Mouse (Mus musculus) forebrain, embryonic 11.5 days (tissue): ENCODE measurements around the gene Tecpr1. TPM values are rescaled to one million over a fixed set of nuclear protein-coding genes. Genes with fewer than 3 reads are reported as not detected.

Source experiments
- ATAC-seq: fragments of 200-750 bp; cut with Nextera tagmentation; replicated peaks from 2 replicates; pipeline ENCODE4 v1.8.0; 2017; ENCODE audit warnings: moderate TSS enrichment; ENCODE audit not compliant: low FRiP score
- DNase-seq: peaks from one replicate; pipeline ENCODE4 v3.0.0-alpha.2; 2017; ENCODE audit warnings: low spot score
- H3K27ac ChIP-seq: fragments of 300-500 bp; sonication (generic); 2 replicates; pipeline ENCODE4 v1.5.1; 2014; ENCODE audit warnings: low read depth, low read length
- H3K27me3 ChIP-seq: fragments of 300-500 bp; sonication (generic); 2 replicates; pipeline ENCODE4 v1.6.1; 2014; ENCODE audit warnings: mild to moderate bottlenecking, low read length, mixed read lengths; ENCODE audit not compliant: control insufficient read depth, insufficient read depth
- H3K36me3 ChIP-seq: fragments of 300-500 bp; sonication (generic); 2 replicates; pipeline ENCODE4 v1.6.1; 2014; ENCODE audit warnings: mild to moderate bottlenecking, low read length, moderate library complexity, mixed read lengths; ENCODE audit not compliant: control insufficient read depth, insufficient read depth
- H3K4me1 ChIP-seq: fragments of 300-500 bp; sonication (generic); replicated peaks from 2 replicates; pipeline ENCODE4 v1.6.1; 2014; ENCODE audit warnings: low read length, mixed read lengths; ENCODE audit not compliant: control insufficient read depth, insufficient read depth
- H3K4me2 ChIP-seq: fragments of 300-500 bp; sonication (generic); 2 replicates; pipeline ENCODE4 v1.6.1; 2014; ENCODE audit warnings: low read depth, mild to moderate bottlenecking, low read length, moderate library complexity, mixed read lengths; ENCODE audit not compliant: severe bottlenecking
- H3K4me3 ChIP-seq: fragments of 300-500 bp; sonication (generic); 2 replicates; pipeline ENCODE4 v1.5.1; 2014; ENCODE audit warnings: low read depth, low read length
- H3K9ac ChIP-seq: fragments of 300-500 bp; sonication (generic); 2 replicates; pipeline ENCODE4 v1.6.1; 2014; ENCODE audit warnings: low read length
- H3K9me3 ChIP-seq: fragments of 300-500 bp; sonication (generic); 2 replicates; pipeline ENCODE4 v1.6.1; 2016; ENCODE audit warnings: low read length, mixed read lengths; ENCODE audit not compliant: control insufficient read depth
- WGBS: fragments of 180-500 bp; shearing (Covaris S2); extraction: QIAGEN DNeasy Blood & Tissue Kit; methylation state at CpG from one replicate; pipeline ENCODE4 v1.1.7; 2014; 5-methylcytosine and 5-hydroxymethylcytosine counted together
- polyA plus RNA-seq: library from polyadenylated mRNA; unstranded; fragments of >200 nt; fragmentation: Nextera tagmentation; extraction: Ambion mirVana; gene quantifications from 2 replicates; pipeline ENCODE4 v1.2.1, GENCODE M21; 2014

The Tecpr1 gene
- polyA plus RNA-seq, 1 experiment from 2014 or later = 20.1 TPM

DNA sequence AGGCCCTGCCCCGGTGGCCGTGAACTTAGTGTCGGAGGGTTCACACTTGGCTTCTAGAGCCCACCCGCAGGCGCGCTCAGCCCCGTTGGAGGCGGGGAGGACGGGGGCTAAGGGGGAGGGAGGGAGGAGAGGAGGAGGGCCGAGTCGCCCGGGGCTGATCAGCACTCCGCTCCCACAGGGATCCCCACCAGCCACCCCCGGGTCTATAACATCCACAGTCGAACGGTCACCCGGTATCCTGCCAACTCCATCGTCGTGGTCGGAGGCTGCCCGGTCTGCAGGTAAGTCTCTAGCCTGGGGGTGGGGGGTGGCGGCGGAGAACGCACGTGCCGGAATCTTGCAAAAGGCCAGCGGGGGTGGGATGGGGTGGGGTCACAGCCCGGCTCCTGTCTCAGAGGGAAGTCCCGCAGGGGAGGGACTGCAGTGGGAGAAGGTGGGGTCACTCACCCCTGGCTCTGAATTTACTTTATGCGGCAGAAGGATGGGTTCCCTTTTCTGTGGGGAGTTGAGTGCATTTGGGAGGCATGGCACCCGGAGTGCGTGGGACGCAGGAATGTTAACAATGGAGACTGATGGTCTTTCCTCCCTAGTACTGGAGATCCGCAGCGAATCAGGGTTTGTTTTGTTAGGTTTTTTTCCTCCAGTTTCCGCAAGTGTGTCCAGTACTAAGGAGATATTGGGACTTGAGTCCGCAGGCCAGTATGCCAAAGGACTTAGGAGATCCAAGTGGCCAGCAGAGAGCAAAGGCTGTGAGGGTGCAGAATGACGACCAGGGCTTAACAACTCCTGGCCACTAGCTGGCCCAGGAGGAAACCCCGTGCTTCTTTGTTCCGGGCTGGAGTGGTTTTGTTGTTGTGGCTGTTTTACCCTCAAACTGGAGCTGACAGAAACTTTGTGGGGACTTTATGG, 32.5 kb upstream of the Tecpr1 start:
- ATAC-seq = peak; percentile 68
- Histone ChIP-seq H3K27ac (peak overlapping the region; percentile 74), H3K9me3 (no peaks in the 10 kb centered on the region), H3K36me3 (no peaks in the 10 kb centered on the region), H3K9ac (peak overlapping the region; percentile 93), H3K4me2 (peak overlapping the region; percentile 77), H3K4me3 (peak overlapping the region; percentile 99), H3K4me1 (peaks cover 25% of the 10 kb centered on the region), H3K27me3 (no peaks in the 10 kb centered on the region)
- peak; percentile 82 for DNase-seq
- under 1% methylated on average over 39 of the region's 40 CpGs for WGBS

DNA sequence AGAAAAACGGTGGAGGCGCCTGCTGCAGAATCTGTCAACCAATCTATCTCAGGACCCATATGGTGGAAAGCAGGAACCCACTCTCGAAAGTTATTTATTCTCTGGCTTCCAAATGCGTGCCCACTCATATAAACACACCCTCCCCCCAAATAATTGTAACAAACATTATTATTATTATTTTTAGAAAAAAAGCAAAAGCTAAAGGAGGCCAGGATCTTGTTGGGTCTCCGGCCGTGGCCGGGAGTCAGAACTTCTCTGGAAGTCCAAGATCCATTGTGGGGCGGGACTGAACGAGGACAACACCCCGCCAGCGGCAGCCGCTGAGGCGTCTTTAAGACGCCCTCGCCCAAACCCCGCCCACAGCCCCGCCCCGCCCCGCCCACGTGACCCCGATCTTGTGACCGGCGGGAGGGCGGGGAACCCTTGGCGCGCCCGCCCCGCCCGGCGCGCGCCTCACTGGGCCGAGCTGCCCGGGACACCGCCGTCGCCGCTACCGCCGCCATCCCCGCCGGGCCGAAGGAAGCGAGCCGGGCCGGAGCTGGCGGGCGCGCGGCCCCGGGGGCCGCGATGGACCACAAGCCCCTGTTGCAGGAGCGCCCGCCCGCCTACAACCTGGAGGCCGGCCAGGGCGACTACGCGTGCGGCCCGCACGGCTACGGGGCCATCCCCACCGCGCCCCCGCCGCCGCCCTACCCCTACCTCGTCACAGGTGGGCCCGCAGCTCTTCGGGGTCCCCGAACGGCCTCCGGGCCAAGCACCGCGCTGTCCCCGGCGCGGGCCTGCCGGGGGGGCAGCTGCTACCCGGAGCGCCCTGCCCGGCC, 31.6 kb upstream of the Tecpr1 start:
- H3K4me3 ChIP-seq = peak overlapping the region; percentile 99
- peak overlapping the region; percentile 93 for H3K9ac ChIP-seq
- ATAC-seq (peak; percentile 79), DNase-seq (peak; percentile 96)
- H3K27me3 ChIP-seq = no peaks in the 10 kb centered on the region
- H3K27ac ChIP-seq = peak overlapping the region; percentile 74
- peak overlapping the region; percentile 77 for H3K4me2 ChIP-seq
- under 1% methylated on average over 69 of the region's 84 CpGs for WGBS
- no peaks in the 10 kb centered on the region for H3K36me3 ChIP-seq
- H3K9me3 ChIP-seq = peaks cover 2% of the 10 kb centered on the region; the same call in 1 of the 2 replicates
- peaks cover 25% of the 10 kb centered on the region for H3K4me1 ChIP-seq

DNA sequence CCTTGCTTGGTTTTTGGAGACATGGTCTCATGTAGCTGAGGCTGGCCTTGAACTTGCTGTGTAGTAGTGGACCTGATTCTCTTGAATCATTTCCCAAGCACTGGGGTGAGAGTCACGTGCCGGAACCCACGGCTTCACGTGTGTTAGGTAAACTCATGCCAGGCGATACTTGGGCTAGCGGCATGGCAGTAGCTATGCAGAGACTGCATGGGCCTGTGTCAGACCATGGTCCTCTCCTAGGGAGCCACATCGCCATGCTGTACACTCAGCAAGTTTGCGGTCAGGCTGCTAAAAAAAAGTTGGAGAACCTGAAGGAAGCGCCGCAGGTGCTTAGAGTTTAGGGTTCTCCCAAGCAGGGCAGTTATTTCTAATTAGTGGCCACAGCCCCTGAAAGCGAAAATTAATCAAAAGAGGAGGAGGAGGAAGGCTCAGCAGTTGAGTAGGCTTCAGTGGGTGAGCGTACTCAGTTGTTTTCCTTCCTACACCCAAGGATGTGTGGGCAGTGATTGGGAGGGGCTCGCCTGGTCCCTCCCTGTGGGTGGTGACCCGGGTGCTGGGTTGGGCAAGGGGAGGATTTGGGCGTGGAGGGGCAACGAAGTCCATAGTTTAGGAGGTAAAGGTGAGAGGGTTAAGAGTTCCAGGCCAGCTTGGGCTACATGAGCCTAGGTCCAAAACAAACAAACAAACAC, 30.9 kb upstream of the Tecpr1 start:
- ATAC-seq (peak; percentile 7), DNase-seq (no peak)
- Histone ChIP-seq H3K4me1 (peaks cover 25% of the 10 kb centered on the region), H3K4me2 (peak overlapping the region; percentile 77), H3K27me3 (no peaks in the 10 kb centered on the region), H3K4me3 (peak overlapping the region; percentile 99), H3K9ac (peak overlapping the region; percentile 93; the same call in 1 of the 2 replicates), H3K27ac (no peak overlapping the region), H3K36me3 (no peaks in the 10 kb centered on the region), H3K9me3 (peaks cover 3% of the 10 kb centered on the region; the same call in 1 of the 2 replicates)
- WGBS = 59% methylated on average over 16 of the region's 16 CpGs

DNA sequence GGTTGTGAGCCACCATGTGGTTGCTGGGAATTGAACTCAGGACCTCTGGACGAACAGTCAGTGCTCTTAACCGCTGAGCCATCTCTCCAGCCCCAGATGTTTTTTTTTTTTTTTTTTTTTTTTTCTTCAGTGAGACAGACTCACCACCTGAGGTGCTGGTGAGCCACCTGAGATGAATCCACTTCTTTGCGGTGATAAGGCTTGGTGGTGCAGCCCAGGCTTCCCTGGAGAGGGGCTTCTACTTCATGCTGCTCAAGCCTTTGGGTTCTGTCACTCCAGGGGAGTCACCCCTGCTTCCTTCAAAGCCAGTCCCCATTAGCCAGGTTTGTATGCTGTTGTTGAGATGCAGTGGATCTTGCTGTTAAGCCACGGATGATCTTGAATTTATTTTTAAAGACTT, 29.8 kb upstream of the Tecpr1 start:
- H3K4me3 ChIP-seq = no peak overlapping the region
- WGBS = 79% methylated on average over 4 of the region's 4 CpGs
- no peak overlapping the region for H3K4me2 ChIP-seq
- H3K27ac ChIP-seq = no peak overlapping the region
- no peaks in the 10 kb centered on the region for H3K36me3 ChIP-seq
- no peaks in the 10 kb centered on the region for H3K27me3 ChIP-seq
- H3K9me3 ChIP-seq = peaks cover 3% of the 10 kb centered on the region; the same call in 1 of the 2 replicates
- no peak overlapping the region for H3K9ac ChIP-seq
- H3K4me1 ChIP-seq = peaks cover 17% of the 10 kb centered on the region; the same call in 1 of the 2 replicates
- DNase-seq (no peak), ATAC-seq (no peak)

DNA sequence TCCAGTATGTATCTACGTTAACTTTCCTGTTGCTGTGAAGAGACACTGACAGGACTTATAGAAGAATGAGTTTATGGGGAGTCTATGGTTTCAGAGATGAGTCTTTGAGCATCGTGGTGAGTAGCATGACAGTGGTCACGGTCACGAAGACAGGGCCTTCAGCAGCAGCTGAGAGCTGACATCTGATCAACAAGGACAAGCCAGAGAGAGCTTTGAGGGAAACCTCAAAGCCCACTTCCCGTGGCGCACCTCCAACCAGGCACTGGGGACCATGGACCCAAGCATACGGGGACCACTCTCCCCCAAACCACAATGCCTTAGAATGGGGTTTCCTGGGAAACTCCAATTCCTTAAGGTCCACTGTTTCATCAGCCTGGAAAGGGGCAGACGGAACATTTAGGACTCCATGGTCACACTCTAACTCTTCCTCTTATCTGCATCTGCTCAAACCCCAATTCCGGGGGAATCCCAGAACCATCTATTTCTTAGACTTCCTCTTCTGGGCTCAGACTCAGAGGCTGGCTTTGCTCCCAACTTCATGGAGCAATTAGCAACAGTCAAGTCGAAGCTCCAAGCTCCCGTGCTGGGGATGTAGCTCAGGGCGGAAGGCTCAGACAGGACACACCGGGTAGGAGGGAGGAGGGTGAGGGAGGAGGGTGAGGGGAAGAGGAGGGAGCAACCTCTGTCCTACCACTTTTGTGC, 28.6 kb upstream of the Tecpr1 start:
- Histone ChIP-seq H3K4me3 (no peak overlapping the region), H3K27ac (no peak overlapping the region), H3K9ac (no peak overlapping the region), H3K4me1 (peaks cover 7% of the 10 kb centered on the region; the same call in 1 of the 2 replicates), H3K27me3 (no peaks in the 10 kb centered on the region), H3K36me3 (no peaks in the 10 kb centered on the region), H3K9me3 (peaks cover 3% of the 10 kb centered on the region; the same call in 1 of the 2 replicates), H3K4me2 (no peak overlapping the region)
- DNase-seq (no peak), ATAC-seq (no peak)
- 93% methylated on average over 13 of the region's 13 CpGs for WGBS

DNA sequence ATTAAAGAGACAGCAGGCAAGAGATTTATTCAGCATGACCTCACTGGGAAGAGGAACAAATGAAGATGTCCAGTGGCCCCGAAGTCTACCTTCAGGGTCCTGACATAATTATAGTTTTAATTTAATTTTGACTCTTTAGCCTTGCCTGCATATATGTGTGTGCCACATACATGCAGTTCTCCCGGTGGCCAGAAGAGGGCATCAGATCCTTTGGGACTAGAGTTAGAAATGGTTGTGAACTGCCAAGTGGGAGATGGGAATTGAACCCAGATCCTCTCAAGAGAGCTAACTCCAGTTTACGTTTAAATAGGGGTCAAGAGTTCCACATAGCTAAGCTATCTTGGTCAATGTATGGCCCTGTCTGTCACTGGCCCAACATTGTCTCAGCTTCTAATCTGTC, 26.5 kb upstream of the Tecpr1 start:
- Histone ChIP-seq H3K9me3 (peaks cover 3% of the 10 kb centered on the region; the same call in 1 of the 2 replicates), H3K4me1 (0 out of 2 replicates have a peak, but pooled peaks cover 3% of the 10 kb centered on the region), H3K27ac (no peak overlapping the region), H3K9ac (no peak overlapping the region), H3K36me3 (no peaks in the 10 kb centered on the region), H3K4me2 (no peak overlapping the region), H3K27me3 (no peaks in the 10 kb centered on the region), H3K4me3 (no peak overlapping the region)
- no peak for DNase-seq
- 79% methylated on average over 3 of the region's 3 CpGs for WGBS
- no peak for ATAC-seq

DNA sequence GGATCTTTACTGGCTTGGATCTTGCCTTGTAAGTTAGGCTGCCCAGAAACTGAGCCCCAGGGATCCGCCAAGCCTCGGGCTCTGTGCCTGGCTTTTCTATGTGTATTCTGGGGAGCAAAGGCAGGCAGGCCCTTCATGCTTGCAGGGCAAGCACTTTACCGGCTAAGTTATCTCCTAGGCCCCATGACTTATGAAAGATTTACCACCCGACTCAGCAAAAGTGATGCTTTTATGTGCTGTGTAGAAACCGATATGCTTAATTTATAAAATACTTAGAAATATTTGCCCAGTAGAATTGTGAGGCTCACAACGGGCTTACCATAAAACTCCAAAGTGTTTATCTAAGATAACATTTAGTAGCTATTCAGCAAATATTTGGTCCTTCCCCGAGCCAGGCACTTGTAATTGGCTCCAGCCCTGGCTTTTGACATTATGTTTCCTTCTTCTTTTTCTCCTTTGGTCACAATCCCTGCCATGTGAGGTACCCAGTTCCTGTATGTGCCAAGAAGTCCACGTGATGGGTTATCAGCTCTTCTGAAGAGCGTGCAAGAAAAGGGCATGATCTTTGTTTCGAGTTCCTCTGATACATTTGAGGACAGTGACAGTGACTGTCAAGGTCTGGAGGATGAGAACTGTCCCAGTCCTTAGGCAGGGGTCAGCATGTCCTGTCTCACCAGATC, 24.6 kb upstream of the Tecpr1 start:
- WGBS = 84% methylated on average over 10 of the region's 10 CpGs
- Histone ChIP-seq H3K27ac (no peak overlapping the region), H3K4me1 (no peaks in the 10 kb centered on the region), H3K9ac (no peak overlapping the region), H3K4me2 (no peak overlapping the region), H3K36me3 (no peaks in the 10 kb centered on the region), H3K4me3 (no peak overlapping the region), H3K9me3 (peaks cover 3% of the 10 kb centered on the region; the same call in 1 of the 2 replicates), H3K27me3 (no peaks in the 10 kb centered on the region)
- DNase-seq (no peak), ATAC-seq (no peak)
